Mouse (Mus musculus) fat pad, adult 2 months (tissue): ENCODE data around the gene Atp6v1g2.
"Not testable (repeated sequence)": the region's sequence is repeated elsewhere in the genome, so short reads cannot be mapped to it uniquely, and the experiment has no call there.

Source experiments
- DNase-seq: peaks from one replicate; pipeline ENCODE4 v3.0.0-alpha.2; 2011; ENCODE audit warnings: low read depth, low spot score; ENCODE audit errors: extremely low read depth

The Atp6v1g2 gene

DNA sequence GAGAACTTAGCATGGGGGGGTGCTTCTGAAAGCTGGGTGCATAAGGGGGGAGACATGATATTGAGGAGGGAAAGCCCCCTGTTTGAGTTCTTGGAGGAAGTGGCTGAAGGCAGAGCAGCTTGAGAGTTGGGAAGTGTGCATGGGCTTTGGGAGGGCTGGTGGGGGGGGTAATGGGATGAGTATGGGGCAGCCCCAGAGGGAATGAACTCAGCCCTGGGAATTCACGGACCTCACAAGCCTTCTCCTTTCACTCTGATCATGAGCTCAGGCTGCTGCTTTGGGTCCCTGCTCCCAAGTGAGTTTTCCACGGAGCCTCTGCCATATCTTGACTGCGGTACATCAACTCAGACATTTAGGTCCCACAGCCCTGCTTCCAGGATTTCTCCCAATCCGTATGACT, 31.0 kb upstream of the Atp6v1g2 start:
- no peak for DNase-seq

DNA sequence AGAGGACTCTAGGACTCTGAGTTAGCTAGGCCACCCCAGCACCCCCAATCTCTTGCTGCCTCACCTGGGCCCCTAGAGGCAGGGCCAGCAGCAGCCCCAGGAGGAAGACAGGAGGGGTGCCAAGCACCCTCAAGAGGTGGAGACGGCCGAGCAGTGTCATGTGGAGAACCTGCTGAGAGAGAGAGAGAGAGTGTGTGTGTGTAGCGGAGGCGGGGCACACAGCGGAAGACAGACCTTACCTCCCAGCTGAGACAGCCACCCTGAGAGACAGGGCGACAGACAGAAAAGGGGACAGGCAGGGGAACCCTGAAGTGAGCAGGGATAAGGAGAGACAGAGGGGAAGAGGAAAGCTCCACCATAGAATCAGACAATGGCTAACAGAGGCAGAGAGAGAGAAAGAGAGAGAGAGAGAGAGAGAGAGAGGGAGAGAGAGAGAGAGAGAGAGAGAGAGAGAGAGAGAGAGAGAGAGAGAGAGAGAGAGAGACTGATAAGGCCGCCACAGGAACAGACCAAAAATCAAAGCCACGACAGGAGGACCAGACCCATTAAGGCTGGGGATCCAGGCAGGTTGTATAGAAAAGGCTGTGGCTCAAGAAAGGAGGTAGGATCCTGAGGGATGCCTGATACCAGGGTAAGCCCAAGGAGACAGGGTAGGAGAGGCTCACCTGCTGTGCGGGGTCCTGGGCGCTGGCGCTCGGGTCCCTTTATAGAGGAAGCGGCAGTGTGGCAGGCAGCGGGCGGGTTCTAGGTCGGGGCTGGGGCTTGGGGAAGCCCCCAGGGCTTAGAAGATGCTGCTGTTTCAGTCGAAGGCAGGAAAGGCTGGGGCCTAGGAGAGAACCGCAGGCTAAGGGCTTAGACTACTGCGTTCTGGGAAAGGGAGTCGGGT, 28.7 kb upstream of the Atp6v1g2 start, which contains the start of gene Lta:
TSS of gene Lta (minus strand) at position 858 of the 886 bp plus-strand sequence.
- DNase-seq: no peak

DNA sequence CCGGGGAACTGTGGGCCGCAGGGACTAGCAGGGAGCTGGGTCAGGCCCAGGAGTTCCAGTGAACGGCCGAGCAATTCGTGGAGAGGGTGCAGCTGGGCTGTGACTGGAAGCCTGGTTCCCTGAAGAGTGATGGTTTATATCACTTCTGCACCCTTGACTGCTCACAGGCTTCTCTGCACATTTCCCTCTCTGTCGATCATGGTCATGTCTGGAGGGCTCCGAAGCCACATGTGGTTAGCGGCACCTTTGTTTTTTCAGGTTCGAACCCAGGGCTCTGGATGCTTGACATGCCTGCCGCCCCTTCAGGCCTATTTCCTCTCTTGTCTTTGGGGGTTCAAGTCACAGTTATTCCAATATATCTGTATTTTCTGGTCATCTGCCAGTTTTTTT, 28.1 kb upstream of the Atp6v1g2 start:
- DNase-seq: no peak

DNA sequence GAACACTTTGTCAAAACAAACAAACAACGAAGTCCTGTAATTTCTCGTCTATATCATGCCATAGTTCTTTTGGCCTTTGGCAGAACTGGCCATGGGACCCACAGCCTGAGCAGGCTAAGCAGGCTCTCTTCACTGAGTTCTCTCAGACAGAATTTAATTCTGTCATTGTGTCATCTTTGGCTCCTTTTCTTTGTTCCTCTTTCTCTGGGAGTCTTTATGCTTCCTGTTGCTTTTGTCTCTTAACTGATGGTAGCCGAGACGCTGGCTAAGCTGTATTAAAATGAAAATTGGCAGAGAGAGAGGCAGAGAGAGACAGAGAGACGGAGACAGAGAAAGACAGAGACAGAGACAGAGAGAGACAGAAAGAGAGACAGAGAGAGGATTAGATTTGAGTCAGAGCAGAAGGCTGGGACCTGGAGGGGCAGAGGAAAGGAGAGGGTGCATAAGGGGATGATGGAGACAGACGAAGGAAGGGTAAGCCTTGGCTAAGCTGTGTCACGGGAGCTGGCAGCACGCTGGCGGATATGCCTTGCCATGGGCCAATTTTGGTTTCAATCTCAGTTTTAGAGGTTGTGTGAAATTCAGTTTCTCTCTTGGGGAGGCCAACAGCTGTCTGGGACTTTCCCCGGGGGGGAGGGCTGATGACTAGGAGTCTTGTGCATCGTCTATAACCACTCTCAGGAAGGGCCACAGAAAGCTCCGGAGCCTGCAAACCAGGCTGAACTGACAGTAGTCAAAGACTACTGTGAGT, 23.5 kb upstream of the Atp6v1g2 start:
- no peak for DNase-seq

DNA sequence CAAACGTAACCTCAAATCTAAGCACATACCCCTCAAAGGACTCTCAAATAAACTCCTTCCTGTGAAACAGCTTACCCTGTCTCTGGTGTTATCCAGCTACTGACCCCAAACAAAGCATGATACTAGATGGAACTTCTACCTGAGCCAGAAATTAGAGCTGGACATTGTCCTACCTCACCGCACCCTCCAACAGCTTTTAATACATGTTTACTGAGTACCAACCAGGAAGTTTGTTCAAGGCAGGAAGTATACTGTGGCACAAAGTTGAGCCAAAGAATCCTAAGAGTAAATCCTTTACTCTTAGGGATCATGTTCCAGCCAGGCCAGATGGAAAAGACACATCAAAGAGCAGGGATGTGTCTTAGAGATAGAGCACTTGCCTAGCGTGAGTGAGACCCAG, 22.9 kb upstream of the Atp6v1g2 start:
- DNase-seq: no peak

DNA sequence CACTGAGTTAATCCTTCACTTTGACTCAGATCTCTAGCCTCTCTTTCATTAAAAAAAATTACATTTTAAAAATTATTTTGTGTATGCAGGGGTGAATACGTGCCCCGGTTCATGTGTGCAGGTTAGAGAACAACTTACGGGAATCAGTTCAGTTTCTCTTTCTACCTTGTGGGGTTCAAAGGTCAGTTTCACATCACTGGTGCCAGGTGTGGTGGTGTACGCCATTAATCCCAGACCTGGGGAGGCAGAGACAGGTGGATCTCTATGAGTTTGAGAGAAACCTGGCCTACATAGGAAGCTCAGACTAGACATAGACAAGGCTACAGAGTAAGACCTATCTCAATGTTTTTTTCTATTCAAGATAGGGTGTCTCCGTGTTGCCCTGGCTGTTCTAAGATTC, 20.4 kb upstream of the Atp6v1g2 start:
- no peak for DNase-seq

DNA sequence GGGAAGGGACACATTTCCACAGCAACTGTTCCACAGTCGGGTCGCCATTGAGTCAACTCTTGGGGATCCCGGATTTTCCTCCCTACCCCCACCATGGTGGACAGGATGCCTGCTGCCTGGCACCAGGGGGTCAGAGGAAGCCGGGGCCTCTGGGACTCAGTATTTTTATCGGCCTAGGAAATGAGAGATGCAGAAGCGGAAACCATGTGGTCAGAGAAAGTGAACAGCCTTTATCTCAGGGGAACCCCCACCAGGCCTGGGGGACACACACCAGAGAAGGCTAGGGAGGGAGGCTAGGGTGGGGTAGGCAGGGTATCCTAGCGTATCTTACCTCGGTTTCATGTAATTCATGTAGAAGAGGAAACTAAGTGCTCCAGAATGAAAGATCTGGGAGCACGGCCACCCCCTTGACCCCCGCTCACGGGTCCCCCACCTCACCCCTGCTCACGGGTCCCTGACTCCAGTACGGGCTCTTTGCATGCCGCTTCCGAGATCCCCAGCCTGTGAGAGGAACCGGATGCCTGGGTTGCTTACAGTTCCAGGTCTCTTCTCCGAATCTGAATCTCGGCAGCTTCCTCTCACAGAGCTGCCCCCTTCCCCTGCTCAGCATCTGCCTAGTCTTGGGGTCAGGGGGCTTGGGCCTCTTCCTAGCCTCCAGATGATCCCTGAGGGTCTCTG, 14.8 kb upstream of the Atp6v1g2 start:
- DNase-seq: no peak

DNA sequence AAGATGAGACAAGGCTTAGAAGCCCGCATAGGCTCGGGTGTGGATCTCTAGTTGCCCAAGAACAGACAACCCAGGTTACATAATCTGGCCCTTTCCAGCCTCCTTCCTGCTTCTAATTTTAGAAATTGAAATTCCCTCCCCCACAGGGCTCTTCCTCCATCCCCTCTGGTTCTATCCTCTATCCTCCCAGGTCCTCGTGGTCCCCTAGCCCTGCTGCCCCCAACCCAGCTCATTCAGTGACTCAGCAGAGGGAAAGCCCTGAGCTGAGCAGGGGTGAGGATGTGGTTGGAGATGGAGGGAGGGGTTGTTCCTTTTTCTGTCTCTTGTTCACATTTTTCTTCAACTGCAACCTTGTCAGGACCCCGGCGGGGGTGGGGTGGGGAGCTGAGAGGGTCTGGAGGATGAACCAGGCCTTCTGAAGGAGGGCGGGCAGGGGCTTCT, 13.8 kb upstream of the Atp6v1g2 start:
- DNase-seq: no peak

DNA sequence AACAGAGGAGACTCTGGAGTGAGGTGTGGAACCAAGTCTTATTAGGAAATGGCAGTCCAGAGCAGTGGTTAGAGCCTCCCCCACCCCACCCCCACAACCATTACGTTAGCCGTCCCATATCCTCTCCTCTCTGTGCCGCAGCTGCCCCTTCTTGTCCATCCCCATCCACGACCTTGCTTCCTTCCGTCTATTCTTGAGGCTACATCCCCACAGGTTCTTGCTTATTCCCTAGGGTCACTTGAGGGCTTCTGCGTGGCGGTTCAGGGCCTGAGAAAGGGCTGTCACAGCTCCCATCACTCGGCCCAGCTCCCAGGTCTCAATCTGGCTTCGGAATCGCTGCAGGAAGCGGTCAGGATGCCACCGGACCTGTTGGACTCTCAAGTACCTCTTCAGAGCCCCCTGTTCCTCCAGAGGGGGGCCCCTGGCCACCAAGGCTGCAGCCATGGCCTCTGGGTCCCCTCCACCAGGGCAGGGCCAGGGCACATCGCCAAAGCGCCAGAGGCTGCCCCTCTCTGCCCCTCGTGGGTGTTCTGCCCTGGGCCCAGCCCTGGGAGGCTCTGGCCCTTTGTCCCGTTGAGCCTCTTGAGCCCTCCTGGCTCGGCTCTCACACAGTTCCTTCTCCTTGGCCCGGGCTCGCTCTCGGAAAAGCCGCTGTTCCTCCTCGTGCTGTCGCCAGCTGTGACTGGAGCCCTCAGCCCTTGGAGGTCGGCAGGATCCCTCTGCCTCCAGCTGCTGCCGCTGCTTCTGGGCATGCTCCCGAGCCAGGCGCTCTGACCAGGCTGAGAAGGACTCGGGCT, 13.1 kb upstream of the Atp6v1g2 start, which contains the start of gene Gm16181:
TSS of gene Gm16181 (plus strand) at position 679 of the 797 bp plus-strand sequence.
- DNase-seq: no peak

DNA sequence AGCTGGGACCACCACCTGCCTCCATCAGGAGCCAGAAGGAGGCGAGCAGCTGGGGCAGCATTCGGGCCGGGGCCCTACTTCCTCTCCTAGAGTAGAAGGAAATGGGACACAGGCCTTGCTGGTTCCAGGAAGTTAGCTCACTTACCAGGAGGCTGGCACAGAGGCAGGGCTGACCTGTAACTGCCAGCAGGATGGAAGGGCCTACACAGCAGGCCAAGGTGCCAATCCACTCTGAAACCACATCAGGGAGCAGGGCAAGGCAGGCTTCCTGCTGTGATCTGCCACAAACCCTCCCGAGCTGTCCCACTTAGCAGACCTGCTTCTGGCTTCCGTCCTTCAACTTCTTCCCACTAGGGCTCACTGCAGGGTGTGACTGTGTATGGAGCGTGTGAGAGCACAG, 11.2 kb upstream of the Atp6v1g2 start:
- no peak for DNase-seq

DNA sequence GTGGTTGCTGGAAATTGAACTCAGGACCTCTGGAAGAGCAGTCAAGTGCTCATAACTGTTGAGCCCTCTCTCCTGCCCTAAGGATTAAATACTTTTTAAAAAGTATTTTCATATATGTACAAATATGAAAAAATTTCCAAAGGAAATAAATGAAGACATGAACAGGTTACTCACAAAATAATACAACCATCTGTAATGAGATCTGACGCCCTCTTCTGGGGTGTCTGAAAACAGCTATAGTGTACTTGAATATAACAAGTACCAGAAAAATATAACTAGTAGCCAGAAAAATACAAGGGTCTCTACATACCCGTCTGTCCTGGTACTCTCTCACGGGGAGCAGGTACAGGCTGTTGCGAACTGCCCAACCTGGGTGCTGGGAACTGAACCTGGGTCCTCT, 8.8 kb upstream of the Atp6v1g2 start:
- no peak for DNase-seq

DNA sequence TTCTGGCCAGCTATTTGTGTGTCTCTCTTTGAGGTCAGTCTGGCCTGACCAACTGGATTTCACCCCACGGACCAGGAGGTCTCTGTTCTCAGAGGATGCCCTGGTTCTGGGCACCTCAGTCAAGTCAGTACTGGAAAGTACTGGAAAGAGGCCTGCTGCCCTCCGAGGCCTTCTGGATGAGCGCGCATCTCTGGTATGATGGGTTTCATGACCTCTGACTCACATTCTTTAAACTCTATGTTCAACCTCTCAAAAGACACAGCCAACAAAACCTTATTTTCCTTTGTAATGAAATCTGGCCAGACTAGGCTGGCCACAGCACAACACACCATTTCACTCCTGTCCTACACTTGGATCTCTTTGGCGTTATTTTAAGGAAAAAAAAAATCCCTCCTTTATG, 8.0 kb upstream of the Atp6v1g2 start:
- DNase-seq: no peak

DNA sequence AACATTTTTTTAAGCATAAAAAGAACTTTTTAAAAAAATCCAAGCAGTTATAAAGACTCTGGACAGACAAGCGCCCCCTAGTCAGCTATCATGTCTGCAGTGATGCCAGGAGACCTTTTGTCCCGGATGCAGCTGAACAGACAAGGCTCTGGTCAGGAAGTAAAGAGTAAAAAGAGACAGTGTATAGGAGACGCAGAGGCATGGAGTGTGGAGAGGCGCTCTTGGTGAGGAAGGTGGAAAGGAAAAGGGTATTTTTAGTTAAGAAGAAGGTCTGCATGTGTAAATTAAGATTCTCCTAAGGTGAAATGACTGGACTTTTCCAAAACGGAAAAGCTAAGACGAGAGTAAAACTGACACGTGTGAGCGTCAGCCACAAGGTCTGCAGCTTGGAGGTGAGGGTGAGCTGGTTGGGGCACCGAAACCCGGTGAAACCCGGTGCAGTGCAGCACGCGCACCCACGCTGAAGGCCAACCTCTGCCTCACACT, 6.9 kb upstream of the Atp6v1g2 start:
- no peak for DNase-seq

DNA sequence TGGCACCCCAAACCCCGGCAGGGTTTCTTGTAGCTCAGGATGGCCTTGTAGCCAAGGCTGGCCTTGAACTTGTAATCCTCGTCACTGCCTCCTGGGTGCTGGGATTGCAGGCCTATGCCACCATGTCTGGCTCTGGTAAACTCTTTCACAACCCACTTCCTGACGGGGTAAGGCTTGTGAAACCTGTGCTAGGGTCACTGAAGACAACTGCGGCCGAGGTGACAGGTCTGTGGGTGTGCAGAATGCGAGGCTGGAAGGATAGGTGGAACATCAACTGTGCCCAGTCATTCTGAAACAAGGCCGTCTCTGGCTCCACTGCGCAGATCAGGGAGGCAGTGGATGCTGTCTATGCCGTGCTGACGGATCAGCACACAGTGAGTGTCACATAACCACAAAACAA, 2.4 kb upstream of the Atp6v1g2 start:
- no peak for DNase-seq

DNA sequence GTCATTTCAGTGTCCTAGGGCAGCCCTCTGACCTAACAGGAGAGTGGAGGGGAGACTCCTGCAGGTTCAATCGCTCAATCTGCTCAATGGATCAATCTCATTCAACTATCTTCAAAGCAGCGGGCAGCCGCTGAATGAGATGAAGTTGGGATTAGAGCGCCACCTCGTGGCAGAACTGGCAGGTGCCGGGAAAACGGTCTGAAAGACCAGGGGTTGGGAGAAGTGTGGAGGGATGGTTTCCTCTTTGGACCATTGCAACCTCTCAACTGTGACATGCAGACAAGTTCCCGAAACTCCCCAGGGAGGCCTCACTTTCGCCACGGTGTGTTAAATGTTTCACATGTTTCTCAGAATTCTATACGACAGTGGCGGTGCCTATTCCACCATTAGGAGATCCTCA, 1.4 kb upstream of the Atp6v1g2 start:
- DNase-seq: no peak

DNA sequence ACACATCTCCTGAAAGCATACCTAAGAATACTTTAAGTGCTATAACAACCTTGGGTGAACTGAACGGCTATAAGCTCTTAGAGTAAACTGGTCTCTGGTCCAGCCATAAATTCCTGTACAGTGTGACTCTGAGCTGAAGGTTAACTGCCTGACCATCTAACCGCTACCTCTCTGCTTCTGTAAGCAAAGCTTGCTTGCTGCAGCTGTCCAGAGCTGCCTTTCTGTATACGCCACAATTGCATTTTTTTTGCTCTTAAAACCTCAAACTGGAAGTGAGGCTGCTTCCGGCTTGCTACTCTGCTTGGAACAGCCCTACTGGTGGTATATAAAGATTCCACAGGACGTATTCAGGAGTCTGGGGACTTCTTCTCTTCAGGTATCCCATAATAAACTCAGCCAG, 801 bp upstream of the Atp6v1g2 start:
- DNase-seq: no peak

DNA sequence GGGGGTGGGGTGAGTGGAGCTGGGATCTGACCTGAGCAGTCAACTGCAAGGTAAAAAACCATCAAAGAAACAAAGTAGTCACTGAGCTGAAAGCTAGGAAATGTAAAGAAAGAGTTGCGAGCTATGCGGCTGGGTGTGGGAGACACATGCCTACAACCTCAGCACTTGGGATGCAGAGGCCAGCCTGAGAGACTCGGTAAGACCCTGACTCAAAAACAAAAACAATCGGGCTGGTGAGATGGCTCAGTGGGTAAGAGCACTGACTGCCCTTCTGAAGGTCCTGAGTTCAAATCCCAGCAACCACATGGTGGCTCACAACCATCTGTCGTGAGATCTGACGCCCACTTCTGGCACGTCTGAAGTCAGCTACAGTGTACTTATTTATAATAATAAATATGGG, 630 bp downstream of the Atp6v1g2 start:
- DNase-seq: not testable (repeated sequence)

DNA sequence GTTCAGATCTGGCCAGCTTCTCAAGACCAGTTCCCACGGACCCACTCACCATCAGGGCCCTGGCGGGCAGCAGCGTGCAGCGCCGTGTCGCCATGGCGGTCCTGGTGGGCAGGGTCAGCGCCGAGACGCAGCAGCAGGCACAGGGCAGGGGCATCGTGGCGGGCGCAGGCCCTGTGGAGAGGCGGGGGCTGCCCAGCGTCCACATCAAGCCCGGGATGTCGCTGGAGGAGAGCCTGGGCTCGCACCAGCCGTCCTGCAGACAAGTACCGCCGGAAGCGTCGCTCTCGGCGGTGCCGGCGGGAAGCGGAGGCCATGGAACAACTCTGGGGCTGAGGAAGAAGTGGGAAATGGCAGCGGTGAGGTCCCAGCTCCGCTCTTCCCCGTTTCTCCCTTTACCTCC, 1.4 kb downstream of the Atp6v1g2 start:
- no peak for DNase-seq

DNA sequence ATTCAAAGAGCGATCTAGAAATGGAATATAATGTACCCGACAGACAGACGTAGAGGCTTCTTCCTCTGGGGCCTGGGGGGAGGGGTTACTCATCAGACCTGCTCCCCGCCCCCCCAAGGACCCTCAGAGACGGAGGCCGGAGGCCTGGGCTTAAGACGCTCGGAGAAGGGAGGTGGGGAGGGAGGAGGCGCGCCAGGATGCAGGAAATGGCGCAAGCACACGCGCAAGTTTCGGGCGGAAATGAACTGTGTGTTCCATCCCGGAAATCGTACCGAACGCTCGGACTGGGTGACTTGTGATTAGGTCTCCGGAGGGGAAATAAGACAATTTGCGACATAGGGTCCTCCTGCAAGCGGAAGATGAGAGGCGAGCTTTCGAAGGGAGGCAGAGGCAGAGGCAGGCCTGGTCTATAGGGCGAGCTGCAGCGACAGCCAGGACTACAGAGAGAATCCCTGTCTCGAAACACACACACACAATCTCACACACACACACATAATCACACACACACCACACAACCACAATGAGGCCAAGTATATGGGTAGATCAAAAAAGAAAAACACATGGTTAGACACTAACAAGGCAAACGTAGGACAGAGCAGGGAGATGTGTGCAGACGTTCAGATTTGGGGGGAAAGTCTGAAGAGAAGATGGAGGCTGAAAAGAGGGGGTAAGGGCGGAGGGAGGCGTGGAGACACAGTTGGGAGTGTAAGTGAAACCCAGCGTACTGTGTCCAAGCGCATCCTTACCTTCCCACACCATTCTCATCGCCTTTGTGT, 2.3 kb downstream of the Atp6v1g2 start, which contains the start of gene Nfkbil1:
TSS of gene Nfkbil1 (minus strand) at position 179 of the 776 bp plus-strand sequence.
- DNase-seq: peak; percentile 45

DNA sequence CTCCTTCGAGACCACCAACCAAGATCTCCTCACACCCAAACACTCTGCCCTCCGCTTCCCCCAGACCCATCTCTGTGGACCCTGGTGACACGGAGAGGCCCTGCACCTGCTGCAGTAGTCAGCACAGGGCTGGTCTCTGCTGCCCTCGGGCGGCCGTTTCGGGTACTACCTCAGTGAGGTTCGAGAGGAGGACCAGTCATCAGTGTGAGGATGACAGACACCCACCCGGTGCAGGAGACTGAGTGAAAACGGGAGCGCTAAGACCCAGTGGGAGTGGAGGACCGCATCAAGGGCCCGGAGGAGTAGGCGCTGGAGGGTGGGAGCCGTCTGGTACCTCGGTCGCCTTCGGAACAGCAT, 2.9 kb downstream of the Atp6v1g2 start:
- no peak for DNase-seq
